Mouse (Mus musculus) lung, postnatal 0 days (tissue): Measurements from ENCODE around the gene Zglp1.

Experiments used
- CTCF ChIP-seq: IDR thresholded peaks from 2 replicates; pipeline ENCODE4 v1.5.1; 2016; ENCODE audit warnings: antibody characterized with exemption, mild to moderate bottlenecking
- EP300 ChIP-seq: IDR thresholded peaks from 2 replicates; pipeline ENCODE4 v1.6.1; 2016; ENCODE audit warnings: antibody characterized with exemption, mild to moderate bottlenecking, control low read depth

- TF ChIP-seq CTCF (no peak), EP300 (no peak)
Observed at GRCm38 (mm10) chr9:21104814-21105213, 37.9 kb upstream of the Zglp1 start.
